Mouse (Mus musculus) spleen, adult 2 months (tissue): ENCODE data around the gene Gm10447. TPM values are rescaled to one million over a fixed set of nuclear protein-coding genes. Genes with fewer than 3 reads are reported as not detected.

Source experiments
- DNase-seq, 2 experiments: peaks; one replicate each; pipeline versions ENCODE4 v3.0.0 to v3.0.0-alpha.2; 2012 to 2021; ENCODE audit warnings: low spot score in 2 of 2, low read depth in 1 of 2
- H3K27ac ChIP-seq: fragments of 200-500 bp; 2 replicates; pipeline ENCODE4 v1.5.1; 2012; ENCODE audit warnings: low read length, inconsistent platforms; ENCODE audit not compliant: insufficient read depth
- H3K27me3 ChIP-seq: fragments of 200-500 bp; 2 replicates; pipeline ENCODE4 v1.6.1; 2012; ENCODE audit warnings: mild to moderate bottlenecking, moderate library complexity, low read length, inconsistent platforms; ENCODE audit not compliant: control insufficient read depth, insufficient read depth
- H3K36me3 ChIP-seq: fragments of 200-500 bp; 2 replicates; pipeline ENCODE4 v1.6.1; 2012; ENCODE audit warnings: mild to moderate bottlenecking, low read length, inconsistent platforms; ENCODE audit not compliant: control insufficient read depth, insufficient read depth
- H3K4me1 ChIP-seq: fragments of 200-500 bp; 2 replicates; pipeline ENCODE4 v1.6.1; 2011; ENCODE audit warnings: inconsistent platforms; ENCODE audit not compliant: control insufficient read depth, insufficient read depth, insufficient read length
- H3K4me3 ChIP-seq: fragments of 200-500 bp; 2 replicates; pipeline ENCODE4 v1.5.1; 2011; ENCODE audit warnings: mild to moderate bottlenecking, inconsistent platforms; ENCODE audit not compliant: insufficient read depth, insufficient read length; ENCODE audit errors: extremely low read depth
- CTCF ChIP-seq: fragments of 200-500 bp; IDR thresholded peaks from 2 replicates; pipeline ENCODE4 v1.5.1; 2011; ENCODE audit warnings: mild to moderate bottlenecking, inconsistent platforms; ENCODE audit not compliant: insufficient read depth, insufficient read length, insufficient replicate concordance; ENCODE audit errors: extremely low read depth
- POLR2A ChIP-seq: fragments of 200-500 bp; IDR thresholded peaks from 2 replicates; pipeline ENCODE4 v1.6.1; 2011; ENCODE audit warnings: low read depth, low read length, inconsistent platforms
- WGBS: fragments of 180-500 bp; shearing (Covaris S2); methylation state at CpG from one replicate; pipeline ENCODE4 v1.1.7; 2018; 5-methylcytosine and 5-hydroxymethylcytosine counted together
- polyA plus RNA-seq: library from polyadenylated mRNA; depleted of rRNA; stranded (reverse); fragments of >200 nt; gene quantifications from 2 replicates; pipeline ENCODE4 v1.2.3, GENCODE M21; 2012

The Gm10447 gene
- polyA plus RNA-seq, 1 experiment: 0.04 TPM

DNA sequence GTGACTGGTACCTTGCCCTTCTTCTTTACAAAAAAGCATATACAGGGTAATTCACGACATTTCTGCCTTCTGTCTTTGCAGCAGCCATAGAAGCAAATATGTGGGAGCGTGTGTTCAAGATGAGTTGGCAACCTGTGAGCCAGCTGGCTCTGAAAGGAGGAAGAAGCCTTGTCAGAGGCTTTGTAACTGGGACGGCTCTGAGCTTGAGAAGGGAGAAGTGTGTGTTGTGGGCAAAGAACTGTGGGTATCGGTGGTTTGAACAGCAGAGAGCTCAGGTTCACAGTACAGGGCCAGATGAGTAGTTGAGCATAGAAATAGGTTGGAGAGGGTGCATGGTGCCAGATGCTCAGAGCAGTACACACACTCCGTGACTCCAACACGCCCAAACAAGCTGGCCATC is 40.0 kb upstream of the Gm10447 start:
- 19% methylated on average over 6 of the region's 6 CpGs for WGBS
- H3K4me3 ChIP-seq: no peak overlapping the region
- no peaks in the 10 kb centered on the region for H3K36me3 ChIP-seq
- H3K4me1 ChIP-seq: no peaks in the 10 kb centered on the region
- no peak for DNase-seq
- H3K27me3 ChIP-seq: no peaks in the 10 kb centered on the region; the same call in 1 of the 2 replicates
- no peak overlapping the region for H3K27ac ChIP-seq
- TF ChIP-seq CTCF: no peak
- no peak for TF ChIP-seq POLR2A

GRCm38 (mm10) chr11:53495417-53495816 is 38.5 kb upstream of the Gm10447 start:
- no peak for DNase-seq
- no peaks in the 10 kb centered on the region for H3K36me3 ChIP-seq
- no peaks in the 10 kb centered on the region for H3K4me1 ChIP-seq
- no peak overlapping the region for H3K27ac ChIP-seq
- no peak overlapping the region for H3K4me3 ChIP-seq
- TF ChIP-seq CTCF: no peak
- TF ChIP-seq POLR2A: no peak
- WGBS: 50% methylated on average over 6 of the region's 6 CpGs
- no peaks in the 10 kb centered on the region; the same call in 1 of the 2 replicates for H3K27me3 ChIP-seq

- DNase-seq: no peak
- WGBS: 79% methylated on average over 3 of the region's 3 CpGs
- no peak overlapping the region for H3K27ac ChIP-seq
- TF ChIP-seq POLR2A: no peak
- TF ChIP-seq CTCF: no peak
- H3K36me3 ChIP-seq: no peaks in the 10 kb centered on the region
- H3K4me1 ChIP-seq: no peaks in the 10 kb centered on the region
- H3K4me3 ChIP-seq: no peak overlapping the region
- no peaks in the 10 kb centered on the region for H3K27me3 ChIP-seq
These were observed 36.5 kb upstream of the Gm10447 start for GRCm38 (mm10) chr11:53493243-53493955.

GRCm38 (mm10) chr11:53491954-53492401 is 35.1 kb upstream of the Gm10447 start:
- Histone ChIP-seq H3K36me3 (no peaks in the 10 kb centered on the region), H3K4me3 (no peak overlapping the region), H3K4me1 (no peaks in the 10 kb centered on the region), H3K27me3 (0 out of 2 replicates have a peak, but pooled peaks cover 2% of the 10 kb centered on the region), H3K27ac (no peak overlapping the region)
- TF ChIP-seq CTCF: no peak
- no peak for TF ChIP-seq POLR2A
- no peak for DNase-seq
- 56% methylated on average over 8 of the region's 8 CpGs for WGBS

- no peak for TF ChIP-seq POLR2A
- no peak for TF ChIP-seq CTCF
- Histone ChIP-seq H3K36me3 (no peaks in the 10 kb centered on the region), H3K4me1 (no peaks in the 10 kb centered on the region), H3K27ac (no peak overlapping the region), H3K4me3 (no peak overlapping the region), H3K27me3 (peaks cover 2% of the 10 kb centered on the region; the same call in 1 of the 2 replicates)
- WGBS: 92% methylated on average over 9 of the region's 9 CpGs
- DNase-seq: no peak
These were observed 32.5 kb upstream of the Gm10447 start for GRCm38 (mm10) chr11:53489421-53489820.

- WGBS: 94% methylated on average over 5 of the region's 5 CpGs
- no peak overlapping the region for H3K27ac ChIP-seq
- H3K36me3 ChIP-seq: no peaks in the 10 kb centered on the region
- no peak for DNase-seq
- TF ChIP-seq POLR2A (no peak), CTCF (no peak)
- no peaks in the 10 kb centered on the region for H3K4me1 ChIP-seq
- H3K27me3 ChIP-seq: peaks cover 2% of the 10 kb centered on the region; the same call in 1 of the 2 replicates
- H3K4me3 ChIP-seq: no peak overlapping the region
These were observed 32.1 kb upstream of the Gm10447 start for GRCm38 (mm10) chr11:53489007-53489406.
